Mouse (Mus musculus) CD4-positive, CD25-positive, alpha-beta regulatory T cell (primary cell): ENCODE measurements around the gene Olfr616. TPM values are rescaled to one million over a fixed set of nuclear protein-coding genes. Genes with fewer than 3 reads are reported as not detected.

Experiments used
- polyA plus RNA-seq: library from polyadenylated mRNA; unstranded; fragments of 100-300 nt; shearing (Covaris generic); gene quantifications from one replicate; pipeline ENCODE4 v1.2.1, GENCODE M21; 2017

The Olfr616 gene
- not detected for polyA plus RNA-seq

DNA sequence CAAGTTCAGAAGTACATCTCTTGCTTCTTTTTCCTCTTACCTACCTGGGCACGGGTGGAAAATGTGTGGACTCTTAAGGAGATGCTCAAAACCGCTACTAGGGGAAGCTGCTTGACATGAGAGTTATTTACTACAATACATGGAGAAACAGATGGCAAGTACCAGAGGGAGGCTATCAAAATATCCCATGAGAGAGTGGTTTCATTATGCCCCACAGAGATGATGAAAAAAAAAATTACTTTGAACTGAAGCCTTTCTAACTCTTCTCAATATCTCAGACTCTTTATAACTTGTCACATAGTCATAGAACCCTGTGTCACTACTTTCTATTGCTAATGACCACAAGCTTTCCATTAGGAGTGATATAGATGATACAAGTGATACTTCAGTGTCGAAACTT lies at the start of gene Olfr616:
Gene Olfr616 (minus strand): TSS at position 101 of the 400 bp plus-strand sequence.

GRCm38 (mm10) chr7:103612434-103612833 lies 43.5 kb upstream of the Olfr616 start, which contains the start of gene Olfr620:
Gene Olfr620, minus strand, starts transcription at chr7:103612534.

DNA sequence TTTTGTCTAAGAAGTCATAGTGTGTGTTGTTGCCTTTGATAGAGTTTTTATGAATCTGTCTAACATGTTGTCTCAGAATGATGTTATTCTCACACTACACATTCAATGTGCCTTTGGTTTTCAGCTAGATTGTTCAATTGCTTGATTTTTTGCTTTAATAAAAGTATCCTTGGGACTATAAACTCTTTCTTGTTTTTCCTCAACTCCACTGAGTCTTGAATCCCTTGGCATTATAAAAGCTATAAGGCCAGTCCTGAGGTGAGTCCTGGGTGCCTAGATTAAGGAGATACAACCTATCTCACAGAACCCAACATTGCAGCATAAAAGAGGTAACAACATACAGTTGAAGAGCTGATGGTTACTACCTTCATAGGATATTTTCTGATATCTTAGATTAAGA lies 31.3 kb upstream of the Olfr616 start, which contains the start of gene Olfr619:
Gene Olfr619 (plus strand): TSS at position 301 of the 400 bp plus-strand sequence.

GRCm38 (mm10) chr7:103589803-103590202 lies 20.9 kb upstream of the Olfr616 start, which contains the start of gene Olfr618:
Gene Olfr618, plus strand, starts transcription at chr7:103590103.

DNA sequence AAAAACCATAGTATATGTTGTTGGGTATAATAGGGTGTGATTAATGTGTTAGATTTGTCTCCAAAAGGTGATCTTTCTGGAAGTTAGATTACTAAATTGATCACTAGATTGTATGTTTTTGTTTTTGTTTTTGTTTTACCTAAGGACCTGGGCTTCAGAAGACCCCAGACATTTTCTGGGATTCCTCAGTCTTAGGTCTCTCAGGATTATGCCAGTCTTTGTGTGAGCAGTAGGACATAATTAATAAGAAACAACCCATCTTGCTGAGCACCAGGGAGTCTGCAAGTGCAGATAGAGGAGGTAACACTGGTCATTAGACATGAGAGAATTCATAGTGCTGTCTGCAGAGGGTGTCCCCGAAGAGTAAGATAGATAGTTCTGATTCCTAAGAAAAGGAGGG lies 3.8 kb upstream of the Olfr616 start, which contains the start of gene Olfr617:
Gene Olfr617 (plus strand): TSS at position 301 of the 400 bp plus-strand sequence.

DNA sequence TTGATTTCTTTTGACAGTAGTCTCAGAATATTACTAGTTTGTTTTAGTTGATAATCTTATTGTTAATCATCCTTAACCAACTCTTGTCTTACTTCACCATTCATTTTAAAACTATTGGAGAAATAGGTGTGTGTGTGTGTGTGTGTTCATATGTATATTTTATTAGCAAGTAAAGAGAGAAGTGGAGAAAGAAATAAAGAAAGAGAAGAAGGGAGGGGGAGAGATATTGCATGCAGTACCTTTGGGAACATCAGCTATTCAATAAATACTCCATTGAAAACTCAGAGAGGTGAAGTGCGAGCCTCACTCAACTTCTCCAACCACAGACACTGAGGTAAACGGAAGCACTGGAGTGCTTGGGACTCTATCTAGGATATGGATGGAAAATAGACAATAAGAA lies 13.2 kb downstream of the Olfr616 start, which contains the start of gene Olfr615:
Gene Olfr615 (plus strand): TSS at position 301 of the 400 bp plus-strand sequence.

GRCm38 (mm10) chr7:103547774-103548173 lies 21.2 kb downstream of the Olfr616 start, which contains the start of gene Olfr613:
Gene Olfr613, plus strand, starts transcription at chr7:103548074.

DNA sequence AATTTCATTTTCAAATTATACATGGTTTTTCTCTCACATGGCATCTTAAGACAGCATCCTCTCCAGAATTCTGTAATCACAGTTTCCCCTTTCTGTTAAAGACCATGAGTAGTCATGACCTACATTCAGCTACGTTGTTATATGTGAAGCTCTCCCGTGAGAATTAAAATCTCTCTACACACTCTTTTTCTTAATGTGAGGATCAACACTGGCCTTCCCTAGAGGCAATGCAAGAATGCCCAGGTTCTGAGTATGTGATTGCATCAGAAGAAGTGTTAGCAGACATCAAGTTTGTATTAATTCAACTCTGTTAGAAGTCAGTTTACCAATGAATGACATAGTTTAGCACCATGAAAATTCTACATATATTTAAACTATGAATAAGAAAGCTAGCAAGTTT lies 26.3 kb downstream of the Olfr616 start, which contains the start of gene Olfr612:
Gene Olfr612 (minus strand): TSS at position 101 of the 400 bp plus-strand sequence.

GRCm38 (mm10) chr7:103520746-103521145 lies 48.2 kb downstream of the Olfr616 start, which contains the start of gene Olfr611:
Gene Olfr611, minus strand, starts transcription at chr7:103520846.

Other genes with a start within 250 kb of the Olfr616 start
- not detected for gene Olfr598, start 245.6 kb downstream of the Olfr616 start, polyA plus RNA-seq
- gene Olfr599, start 233.2 kb downstream of the Olfr616 start, polyA plus RNA-seq, result not detected
- 0.19 TPM for gene Olfr600, start 219.5 kb downstream of the Olfr616 start, polyA plus RNA-seq
- 0.16 TPM for gene Olfr601, start 206.5 kb downstream of the Olfr616 start, polyA plus RNA-seq
- gene Olfr603, start 183.0 kb downstream of the Olfr616 start, polyA plus RNA-seq, result not detected
- gene Usp17lc, start 154.1 kb downstream of the Olfr616 start, polyA plus RNA-seq, result not detected
- not detected for gene Olfr605, start 123.7 kb downstream of the Olfr616 start, polyA plus RNA-seq
- not detected for gene Olfr606, start 120.1 kb downstream of the Olfr616 start, polyA plus RNA-seq
- gene Olfr607, start 105.0 kb downstream of the Olfr616 start, polyA plus RNA-seq, result 0.07 TPM
- gene Olfr608, start 99.3 kb downstream of the Olfr616 start, polyA plus RNA-seq, result not detected
- gene Olfr609, start 71.1 kb downstream of the Olfr616 start, polyA plus RNA-seq, result not detected
- not detected for gene Olfr610, start 57.0 kb downstream of the Olfr616 start, polyA plus RNA-seq
- not detected for gene Olfr611, start 48.3 kb downstream of the Olfr616 start, polyA plus RNA-seq
- not detected for gene Olfr612, start 26.4 kb downstream of the Olfr616 start, polyA plus RNA-seq
- gene Olfr613, start 21.1 kb downstream of the Olfr616 start, polyA plus RNA-seq, result not detected
- gene Olfr615, start 13.1 kb downstream of the Olfr616 start, polyA plus RNA-seq, result not detected
- gene Olfr617, start 3.9 kb upstream of the Olfr616 start, polyA plus RNA-seq, result not detected
- gene Olfr618, start 21.0 kb upstream of the Olfr616 start, polyA plus RNA-seq, result not detected
- not detected for gene Olfr619, start 31.4 kb upstream of the Olfr616 start, polyA plus RNA-seq
- 0.11 TPM for gene Olfr620, start 43.4 kb upstream of the Olfr616 start, polyA plus RNA-seq
- gene Olfr622, start 73.6 kb upstream of the Olfr616 start, polyA plus RNA-seq, result not detected
- gene Olfr623, start 94.6 kb upstream of the Olfr616 start, polyA plus RNA-seq, result not detected
- 0.02 TPM for gene Olfr624, start 102.0 kb upstream of the Olfr616 start, polyA plus RNA-seq
- not detected for gene Olfr625-ps1, start 113.6 kb upstream of the Olfr616 start, polyA plus RNA-seq
- gene Olfr243, start 145.5 kb upstream of the Olfr616 start, polyA plus RNA-seq, result not detected
- not detected for gene Olfr628, start 161.2 kb upstream of the Olfr616 start, polyA plus RNA-seq
- gene Olfr629, start 175.8 kb upstream of the Olfr616 start, polyA plus RNA-seq, result not detected
- gene Olfr630, start 188.2 kb upstream of the Olfr616 start, polyA plus RNA-seq, result not detected
- 0.08 TPM for gene Olfr69, start 202.5 kb upstream of the Olfr616 start, polyA plus RNA-seq
- gene Olfr68, start 210.6 kb upstream of the Olfr616 start, polyA plus RNA-seq, result not detected
- gene Olfr67, start 222.7 kb upstream of the Olfr616 start, polyA plus RNA-seq, result 0.05 TPM
- gene Hbb-bt, start 244.9 kb upstream of the Olfr616 start, polyA plus RNA-seq, result 32.1 TPM